Mouse (Mus musculus): ENCODE results near the gene Apol7a. TPM values are rescaled to one million over a fixed set of nuclear protein-coding genes. Genes with fewer than 3 reads are reported as not detected.

Apol7a gene
- polyA plus RNA-seq, 1 experiment from 2014 or later = not detected

- no peaks in the 10 kb centered on the region for H3K36me3 ChIP-seq
- peak overlapping the region; percentile 58 for H3K4me2 ChIP-seq (replicated peaks)
- peak overlapping the region; percentile 69 for H3K9ac ChIP-seq (replicated peaks)
- H3K27ac ChIP-seq = peak overlapping the region; percentile 73
- peaks cover 64% of the 10 kb centered on the region for H3K4me1 ChIP-seq (replicated peaks)
- peak; percentile 85 for ATAC-seq
- no peaks in the 10 kb centered on the region for H3K9me3 ChIP-seq
- 4% methylated on average over 29 of the region's 29 CpGs for WGBS
- no peaks in the 10 kb centered on the region for H3K27me3 ChIP-seq
- H3K4me3 ChIP-seq (replicated peaks) = peak overlapping the region; percentile 30
These were observed 40.4 kb downstream of the Apol7a start for GRCm38 (mm10) chr15:77358320-77359040.

- peak; percentile 47 for ATAC-seq
- H3K9me3 ChIP-seq = no peaks in the 10 kb centered on the region
- peak overlapping the region; percentile 32; the same call in 1 of the 2 replicates for H3K9ac ChIP-seq (replicated peaks)
- no peaks in the 10 kb centered on the region for H3K27me3 ChIP-seq
- no peaks in the 10 kb centered on the region for H3K36me3 ChIP-seq
- peak overlapping the region; percentile 25 for H3K4me2 ChIP-seq (replicated peaks)
- WGBS = 9% methylated on average over 11 of the region's 11 CpGs
- H3K4me1 ChIP-seq (replicated peaks) = peaks cover 59% of the 10 kb centered on the region
- H3K4me3 ChIP-seq (replicated peaks) = no peak overlapping the region
- H3K27ac ChIP-seq = peak overlapping the region; percentile 64
These were observed 42.6 kb downstream of the Apol7a start for GRCm38 (mm10) chr15:77356248-77356810.

DNA sequence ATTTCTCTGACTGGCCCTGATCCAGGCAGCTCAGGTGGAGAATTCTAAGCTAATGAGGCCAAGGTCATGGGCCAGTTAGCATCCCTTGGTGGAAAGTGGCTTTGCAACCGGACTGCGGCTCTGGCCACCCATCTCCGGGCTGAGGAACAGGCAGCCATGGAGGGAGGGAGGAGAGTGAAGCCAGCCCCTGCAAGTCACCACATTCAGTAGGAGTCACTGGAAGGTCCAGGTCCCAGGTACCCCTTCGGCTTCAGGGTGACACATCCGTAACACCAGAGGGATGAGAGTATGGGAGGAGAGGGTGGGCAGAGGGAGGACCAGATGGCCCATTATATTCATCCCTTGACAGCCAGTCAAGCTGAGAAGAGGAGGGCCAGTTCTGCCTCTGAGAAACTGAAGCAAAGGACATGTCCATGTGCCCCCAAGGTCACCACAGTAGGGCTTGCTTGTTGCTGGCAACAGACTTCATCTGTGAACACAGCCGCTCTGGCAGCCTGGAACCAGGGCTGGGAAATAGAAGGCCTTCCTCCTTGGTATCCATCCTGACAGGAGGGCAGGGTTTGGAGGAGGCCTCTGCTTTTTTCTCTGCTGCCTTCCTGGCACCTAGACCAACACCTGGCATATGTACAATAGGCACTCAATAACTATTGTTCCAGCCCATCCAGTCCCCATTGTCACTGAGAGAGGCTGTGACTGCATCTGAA is 43.9 kb downstream of the Apol7a start:
- Histone ChIP-seq H3K4me2 (replicated peaks) (no peak overlapping the region), H3K27me3 (no peaks in the 10 kb centered on the region), H3K9me3 (no peaks in the 10 kb centered on the region), H3K9ac (replicated peaks) (0 out of 2 replicates have a peak overlapping the region, but pooled peaks have one; percentile 14), H3K36me3 (no peaks in the 10 kb centered on the region), H3K27ac (peak overlapping the region; percentile 67), H3K4me1 (replicated peaks) (peaks cover 59% of the 10 kb centered on the region), H3K4me3 (replicated peaks) (no peak overlapping the region)
- WGBS = 50% methylated on average over 6 of the region's 6 CpGs
- ATAC-seq = no peak

DNA sequence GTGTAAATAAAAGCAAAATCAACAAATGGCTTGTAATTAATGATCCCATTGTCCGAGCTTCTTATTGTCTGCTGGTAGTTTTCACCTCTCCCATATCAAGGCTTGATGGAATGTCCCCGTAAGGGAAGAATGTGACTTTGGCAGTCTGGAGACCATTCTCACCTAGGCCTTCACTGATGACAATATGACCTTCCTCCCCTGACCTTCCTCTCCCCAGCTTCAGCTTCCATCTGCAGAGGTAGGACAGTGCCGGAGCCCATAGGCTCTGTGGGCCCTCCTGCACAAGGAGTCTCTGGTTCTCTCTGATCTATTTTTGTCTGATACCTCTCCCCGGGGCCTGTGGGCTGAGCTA is 44.4 kb downstream of the Apol7a start:
- Histone ChIP-seq H3K9ac (replicated peaks) (0 out of 2 replicates have a peak overlapping the region, but pooled peaks have one; percentile 14), H3K4me3 (replicated peaks) (no peak overlapping the region), H3K4me1 (replicated peaks) (peaks cover 57% of the 10 kb centered on the region), H3K9me3 (no peaks in the 10 kb centered on the region), H3K27ac (peak overlapping the region; percentile 67), H3K4me2 (replicated peaks) (no peak overlapping the region), H3K27me3 (no peaks in the 10 kb centered on the region), H3K36me3 (no peaks in the 10 kb centered on the region)
- 62% methylated on average over 4 of the region's 4 CpGs for WGBS
- ATAC-seq = no peak

GRCm38 (mm10) chr15:77353764-77354163 is 45.1 kb downstream of the Apol7a start:
- no peaks in the 10 kb centered on the region for H3K27me3 ChIP-seq
- H3K27ac ChIP-seq = peak overlapping the region; percentile 26; the same call in 1 of the 2 replicates
- WGBS = 43% methylated on average over 4 of the region's 4 CpGs

DNA sequence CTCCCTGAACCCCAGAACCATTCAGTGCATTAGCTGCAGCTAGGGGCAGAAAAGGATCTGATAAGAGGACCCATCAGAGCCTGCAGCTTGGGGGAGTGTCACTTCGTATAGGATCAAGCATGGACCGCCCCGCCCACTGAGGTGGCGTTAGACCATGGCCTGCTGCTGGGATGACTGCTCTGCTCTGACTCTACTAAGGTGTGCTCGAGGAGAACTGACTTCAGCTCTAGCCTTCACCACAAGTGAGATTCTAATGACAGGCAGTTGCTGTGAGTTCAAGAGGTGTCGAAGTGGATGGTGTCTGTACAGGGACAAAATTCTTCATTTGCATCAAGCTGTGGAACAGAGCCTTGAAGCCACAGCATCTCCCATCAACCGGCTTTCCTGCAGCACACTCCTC is 46.0 kb downstream of the Apol7a start:
- ATAC-seq = no peak

More at GRCm38 (mm10) chr15:77353764-77354163, 45.1 kb downstream of the Apol7a start:
- Histone ChIP-seq H3K4me2 (replicated peaks) (no peak overlapping the region), H3K4me1 (replicated peaks) (peaks cover 50% of the 10 kb centered on the region), H3K9ac (replicated peaks) (no peak overlapping the region), H3K4me3 (replicated peaks) (no peak overlapping the region), H3K9me3 (no peaks in the 10 kb centered on the region), H3K36me3 (no peaks in the 10 kb centered on the region)
- ATAC-seq = no peak

DNA sequence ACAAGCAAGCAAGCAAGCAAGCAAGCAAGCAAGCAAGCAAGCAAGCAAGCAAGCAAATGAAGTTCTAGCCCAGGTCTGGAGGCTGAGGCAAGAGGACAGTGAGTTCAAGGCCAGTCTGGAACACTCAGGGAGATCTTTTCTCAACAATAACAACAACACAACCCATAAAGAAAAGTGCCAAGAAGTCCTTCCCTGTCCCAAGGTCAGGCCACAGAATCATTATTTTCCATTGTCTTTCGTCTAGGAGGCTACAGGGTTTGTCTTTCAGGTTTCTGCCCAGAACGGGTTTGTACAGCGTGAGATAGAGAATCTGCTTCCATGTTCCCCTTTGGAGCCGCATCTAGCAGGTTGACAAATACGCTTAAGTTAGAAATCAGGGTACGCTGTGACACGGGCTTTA is 48.8 kb downstream of the Apol7a start:
- Histone ChIP-seq H3K27ac (no peak overlapping the region), H3K4me3 (replicated peaks) (no peak overlapping the region), H3K4me2 (replicated peaks) (no peak overlapping the region), H3K9ac (replicated peaks) (no peak overlapping the region), H3K9me3 (no peaks in the 10 kb centered on the region), H3K4me1 (replicated peaks) (peaks cover 27% of the 10 kb centered on the region), H3K36me3 (no peaks in the 10 kb centered on the region), H3K27me3 (no peaks in the 10 kb centered on the region)
- ATAC-seq = no peak
- WGBS = 89% methylated on average over 7 of the region's 7 CpGs

More for the DNA sequence above, 46.0 kb downstream of the Apol7a start:
- WGBS = 54% methylated on average over 7 of the region's 7 CpGs
- no peak overlapping the region for H3K27ac ChIP-seq
- no peak overlapping the region for H3K9ac ChIP-seq (replicated peaks)
- no peak overlapping the region for H3K4me3 ChIP-seq (replicated peaks)
- no peaks in the 10 kb centered on the region for H3K36me3 ChIP-seq
- H3K9me3 ChIP-seq = no peaks in the 10 kb centered on the region
- H3K4me2 ChIP-seq (replicated peaks) = no peak overlapping the region
- no peaks in the 10 kb centered on the region for H3K27me3 ChIP-seq
- peaks cover 46% of the 10 kb centered on the region for H3K4me1 ChIP-seq (replicated peaks)

GRCm38 (mm10) chr15:77348146-77348545 is 50.8 kb downstream of the Apol7a start:
- Histone ChIP-seq H3K27ac (no peak overlapping the region), H3K9me3 (no peaks in the 10 kb centered on the region), H3K4me3 (replicated peaks) (no peak overlapping the region), H3K9ac (replicated peaks) (no peak overlapping the region), H3K27me3 (no peaks in the 10 kb centered on the region), H3K4me1 (replicated peaks) (peaks cover 26% of the 10 kb centered on the region), H3K4me2 (replicated peaks) (no peak overlapping the region), H3K36me3 (no peaks in the 10 kb centered on the region)
- WGBS = 79% methylated on average over 7 of the region's 7 CpGs
- ATAC-seq = no peak

GRCm38 (mm10) chr15:77344127-77345125 is 54.5 kb downstream of the Apol7a start:
- Histone ChIP-seq H3K9ac (replicated peaks) (no peak overlapping the region), H3K9me3 (no peaks in the 10 kb centered on the region), H3K36me3 (no peaks in the 10 kb centered on the region), H3K4me2 (replicated peaks) (peak overlapping the region; percentile 48; the same call in 1 of the 2 replicates), H3K4me1 (replicated peaks) (peaks cover 24% of the 10 kb centered on the region), H3K27me3 (no peaks in the 10 kb centered on the region), H3K27ac (peak overlapping the region; percentile 70; the same call in 1 of the 2 replicates), H3K4me3 (replicated peaks) (no peak overlapping the region)
- 52% methylated on average over 17 of the region's 17 CpGs for WGBS
- ATAC-seq = no peak

- peaks cover 24% of the 10 kb centered on the region for H3K4me1 ChIP-seq (replicated peaks)
- no peaks in the 10 kb centered on the region for H3K27me3 ChIP-seq
- peak; percentile 87 for ATAC-seq
- H3K36me3 ChIP-seq = no peaks in the 10 kb centered on the region
- 15% methylated on average over 13 of the region's 13 CpGs for WGBS
- no peaks in the 10 kb centered on the region for H3K9me3 ChIP-seq
- peak overlapping the region; percentile 48 for H3K4me2 ChIP-seq (replicated peaks)
- peak overlapping the region; percentile 70 for H3K27ac ChIP-seq
- H3K9ac ChIP-seq (replicated peaks) = peak overlapping the region; percentile 55
- peak overlapping the region; percentile 12; the same call in 1 of the 2 replicates for H3K4me3 ChIP-seq (replicated peaks)
These were observed 55.3 kb downstream of the Apol7a start for GRCm38 (mm10) chr15:77343527-77344091.

GRCm38 (mm10) chr15:77342962-77343526 is 55.9 kb downstream of the Apol7a start:
- 26% methylated on average over 18 of the region's 18 CpGs for WGBS
- Histone ChIP-seq H3K4me2 (replicated peaks) (peak overlapping the region; percentile 48), H3K9ac (replicated peaks) (peak overlapping the region; percentile 55), H3K27ac (peak overlapping the region; percentile 70), H3K27me3 (no peaks in the 10 kb centered on the region), H3K9me3 (no peaks in the 10 kb centered on the region), H3K36me3 (no peaks in the 10 kb centered on the region), H3K4me1 (replicated peaks) (peaks cover 24% of the 10 kb centered on the region), H3K4me3 (replicated peaks) (peak overlapping the region; percentile 12; the same call in 1 of the 2 replicates)
- peak; percentile 19 for ATAC-seq
